Mouse (Mus musculus) CD4-positive, CD25-positive, alpha-beta regulatory T cell, adult 4 months (primary cell): Measurements from ENCODE around the gene Rad51b. TPM values are rescaled to one million over a fixed set of nuclear protein-coding genes. Genes with fewer than 3 reads are reported as not detected.
A peak's percentile ranks its signal among the peaks of the same experiment; 100 is the strongest.
"Not testable (repeated sequence)": the region's sequence is repeated elsewhere in the genome, so short reads cannot be mapped to it uniquely, and the experiment has no call there.

Experiments
- ATAC-seq: one replicate; pipeline ENCODE4 v1.8.0; 2017
- polyA plus RNA-seq, 2 experiments: library from polyadenylated mRNA; unstranded; fragments of 100-300 nt; shearing (Covaris generic); gene quantifications; one replicate each; pipeline ENCODE4 v1.2.1; 2017

Gene Rad51b
- 1 to 10 TPM; 3.7 to 4.5 TPM for polyA plus RNA-seq

- ATAC-seq: peak; percentile 81
Observed at GRCm38 (mm10) chr12:79297121-79297576, at the start of gene Rad51b. Rad51b (plus strand) TSS chr12:79297282.

- ATAC-seq: no peak
Observed at GRCm38 (mm10) chr12:79248110-79248509, 49.0 kb upstream of the Rad51b start.

- ATAC-seq: no peak
Observed at GRCm38 (mm10) chr12:79253294-79254053, 43.6 kb upstream of the Rad51b start.

GRCm38 (mm10) chr12:79254975-79255374, 42.1 kb upstream of the Rad51b start:
- no peak for ATAC-seq

GRCm38 (mm10) chr12:79260154-79260553, 36.9 kb upstream of the Rad51b start:
- ATAC-seq: no peak

GRCm38 (mm10) chr12:79261035-79261434, 36.0 kb upstream of the Rad51b start:
- no peak for ATAC-seq

- ATAC-seq: no peak
Observed at GRCm38 (mm10) chr12:79272604-79273003, 24.5 kb upstream of the Rad51b start.

- ATAC-seq: no peak
Observed at GRCm38 (mm10) chr12:79279513-79280115, 17.5 kb upstream of the Rad51b start.

GRCm38 (mm10) chr12:79282595-79282994, 14.5 kb upstream of the Rad51b start:
- ATAC-seq: no peak

GRCm38 (mm10) chr12:79292874-79293273, 4.2 kb upstream of the Rad51b start:
- no peak for ATAC-seq

- ATAC-seq: peak; percentile 91
Observed at GRCm38 (mm10) chr12:79296126-79296816, 811 bp upstream of the Rad51b start, which contains the start of gene Zfyve26. Zfyve26 (minus strand) TSS chr12:79296304.

GRCm38 (mm10) chr12:79297884-79298636, 978 bp downstream of the Rad51b start:
- ATAC-seq: no peak

GRCm38 (mm10) chr12:79301802-79302201, 4.7 kb downstream of the Rad51b start:
- no peak for ATAC-seq

- no peak for ATAC-seq
Observed at GRCm38 (mm10) chr12:79305131-79305530, 8.0 kb downstream of the Rad51b start.

- ATAC-seq: no peak
Observed at GRCm38 (mm10) chr12:79306013-79306412, 8.9 kb downstream of the Rad51b start.

- no peak for ATAC-seq
Observed at GRCm38 (mm10) chr12:79313721-79314120, 16.6 kb downstream of the Rad51b start.

- no peak for ATAC-seq
Observed at GRCm38 (mm10) chr12:79317339-79317738, 20.3 kb downstream of the Rad51b start.

- no peak for ATAC-seq
Observed at GRCm38 (mm10) chr12:79320895-79321294, 23.8 kb downstream of the Rad51b start.

GRCm38 (mm10) chr12:79322539-79322938, 25.5 kb downstream of the Rad51b start:
- not testable (repeated sequence) for ATAC-seq

- no peak for ATAC-seq
Observed at GRCm38 (mm10) chr12:79326236-79326635, 29.2 kb downstream of the Rad51b start.

GRCm38 (mm10) chr12:79326745-79327144, 29.7 kb downstream of the Rad51b start:
- ATAC-seq: no peak

- no peak for ATAC-seq
Observed at GRCm38 (mm10) chr12:79327868-79328267, 30.8 kb downstream of the Rad51b start.

- ATAC-seq: no peak
Observed at GRCm38 (mm10) chr12:79330571-79330970, 33.5 kb downstream of the Rad51b start.
